Mouse (Mus musculus): ENCODE results near the gene Csmd2.

GRCm38 (mm10) chr4:128052701-128053100 is 65.0 kb downstream of the Csmd2 start:
- TF ChIP-seq POLR2A (IDR thresholded peaks at IDR 0.05; ENCODE audit: low read depth, low read length) (no peak), CTCF (IDR thresholded peaks at IDR 0.05; ENCODE audit: extremely low read depth, insufficient read depth, insufficient read length, insufficient replicate concordance) (no peak)

Measured in spleen, adult 2 months (tissue).